Mouse (Mus musculus) neural tube, embryonic 14.5 days (tissue): ENCODE results near the gene Ubr3. TPM values are rescaled to one million over a fixed set of nuclear protein-coding genes. Genes with fewer than 3 reads are reported as not detected.

Source experiments
- ATAC-seq: fragments of 200-750 bp; cut with Nextera tagmentation; 2 replicates; pipeline ENCODE4 v1.8.0; 2017; ENCODE audit warnings: low read depth, mild to moderate bottlenecking, moderate TSS enrichment, moderate library complexity
- H3K27ac ChIP-seq: fragments of 300-500 bp; sonication (generic); 2 replicates; pipeline ENCODE4 v1.5.1; 2014; ENCODE audit warnings: low read depth, mild to moderate bottlenecking, control low read depth, low read length, moderate library complexity, mixed read lengths
- H3K27me3 ChIP-seq: fragments of 300-500 bp; sonication (generic); 2 replicates; pipeline ENCODE4 v1.6.1; 2014; ENCODE audit warnings: low read length; ENCODE audit not compliant: control insufficient read depth, insufficient read depth
- H3K36me3 ChIP-seq: fragments of 300-500 bp; sonication (generic); 2 replicates; pipeline ENCODE4 v1.6.1; 2014; ENCODE audit warnings: low read length, mixed read lengths; ENCODE audit not compliant: control insufficient read depth, insufficient read depth
- H3K4me1 ChIP-seq: fragments of 300-500 bp; sonication (generic); 2 replicates; pipeline ENCODE4 v1.6.1; 2014; ENCODE audit warnings: low read length; ENCODE audit not compliant: control insufficient read depth, insufficient read depth
- H3K4me2 ChIP-seq: fragments of 300-500 bp; sonication (generic); 2 replicates; pipeline ENCODE4 v1.6.1; 2014; ENCODE audit warnings: mild to moderate bottlenecking, low read depth, low read length, control low read depth
- H3K4me3 ChIP-seq: fragments of 300-500 bp; sonication (generic); 2 replicates; pipeline ENCODE4 v1.5.1; 2014; ENCODE audit warnings: low read depth, low read length, control low read depth, mixed read lengths
- H3K9ac ChIP-seq: fragments of 300-500 bp; sonication (generic); replicated peaks from 2 replicates; pipeline ENCODE4 v1.6.1; 2014; ENCODE audit warnings: low read depth, mild to moderate bottlenecking, control low read depth, low read length, mixed read lengths
- H3K9me3 ChIP-seq: fragments of 300-500 bp; sonication (generic); 2 replicates; pipeline ENCODE4 v1.6.1; 2016; ENCODE audit warnings: low read length; ENCODE audit not compliant: control insufficient read depth
- WGBS: fragments of 180-500 bp; shearing (Covaris S2); extraction: QIAGEN DNeasy Blood & Tissue Kit; methylation state at CpG from one replicate; pipeline ENCODE4 v1.1.7; 2014; 5-methylcytosine and 5-hydroxymethylcytosine counted together
- polyA plus RNA-seq: library from polyadenylated mRNA; unstranded; fragments of >200 nt; fragmentation: Nextera tagmentation; extraction: Ambion mirVana; gene quantifications from 2 replicates; pipeline ENCODE4 v1.2.1, GENCODE M21; 2014

Ubr3 gene
- polyA plus RNA-seq, 1 experiment from 2014 or later: 28.7 TPM

GRCm38 (mm10) chr2:70034895-70035294 lies 137.8 kb downstream of the Ubr3 start:
- no peak overlapping the region for H3K4me2 ChIP-seq
- no peak overlapping the region for H3K27ac ChIP-seq
- H3K36me3 ChIP-seq: no peaks in the 10 kb centered on the region
- WGBS: 29% methylated on average over 5 of the region's 5 CpGs
- H3K4me3 ChIP-seq: no peak overlapping the region
- ATAC-seq: peak; percentile 56
- H3K9ac ChIP-seq: no peak overlapping the region
- no peaks in the 10 kb centered on the region for H3K9me3 ChIP-seq
- H3K27me3 ChIP-seq: no peaks in the 10 kb centered on the region
- H3K4me1 ChIP-seq: peaks cover 8% of the 10 kb centered on the region; the same call in 1 of the 2 replicates

DNA sequence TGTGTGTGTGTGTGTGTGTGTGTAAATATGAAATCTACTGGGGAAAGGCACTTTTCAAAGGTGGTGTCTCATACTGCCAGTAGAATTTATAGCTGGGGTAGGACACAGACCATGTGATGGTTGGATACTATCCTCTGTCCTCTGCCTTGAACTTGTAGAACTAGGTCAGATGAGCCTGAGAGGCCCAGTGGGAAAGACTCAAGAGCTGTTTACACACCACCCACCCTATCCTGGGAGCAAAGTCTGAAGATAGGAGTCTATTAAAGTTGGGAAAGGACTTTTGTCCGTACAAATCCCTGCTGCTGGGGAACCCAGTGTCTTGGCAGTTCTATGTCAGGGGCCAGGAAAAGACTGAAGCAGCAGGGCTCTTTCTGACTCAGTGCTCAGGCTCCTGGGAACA lies 138.3 kb downstream of the Ubr3 start:
- Histone ChIP-seq H3K4me2 (no peak overlapping the region), H3K9me3 (no peaks in the 10 kb centered on the region), H3K36me3 (no peaks in the 10 kb centered on the region), H3K4me1 (peaks cover 8% of the 10 kb centered on the region; the same call in 1 of the 2 replicates), H3K27me3 (no peaks in the 10 kb centered on the region), H3K4me3 (no peak overlapping the region), H3K27ac (no peak overlapping the region), H3K9ac (no peak overlapping the region)
- ATAC-seq: no peak
- WGBS: 68% methylated on average over 1 of the region's 1 CpGs

- 76% methylated on average over 8 of the region's 8 CpGs for WGBS
- no peak for ATAC-seq
- no peak overlapping the region for H3K4me2 ChIP-seq
Observed at GRCm38 (mm10) chr2:70037221-70037620, 140.2 kb downstream of the Ubr3 start.

DNA sequence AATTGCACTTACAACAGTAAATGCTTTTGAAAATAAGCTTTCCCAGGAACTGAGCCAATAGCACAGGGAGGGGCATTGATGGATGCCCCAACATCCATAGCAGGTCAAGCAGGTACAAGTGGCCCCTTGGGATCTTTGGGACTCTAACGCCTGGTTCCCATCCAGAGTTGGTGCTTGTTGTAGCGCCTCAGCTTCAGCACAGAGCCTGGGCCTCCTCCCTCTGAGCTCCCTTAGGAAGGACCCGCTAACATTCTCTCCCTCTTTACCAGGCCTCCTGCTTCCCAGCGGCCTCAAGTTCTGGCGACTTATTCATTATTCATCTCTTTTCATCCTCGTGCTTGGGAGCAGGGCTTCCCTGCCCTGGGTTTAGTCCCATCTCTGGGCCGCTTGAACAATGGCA lies 141.7 kb downstream of the Ubr3 start, which contains the start of gene Myo3b:
Myo3b (plus strand) TSS at position 375 of the 400 bp plus-strand sequence.
- WGBS: 30% methylated on average over 7 of the region's 7 CpGs
- Histone ChIP-seq H3K27me3 (no peaks in the 10 kb centered on the region), H3K36me3 (no peaks in the 10 kb centered on the region), H3K9ac (no peak within 1 kb of the TSS), H3K27ac (no peak within 1 kb of the TSS), H3K4me2 (no peak within 1 kb of the TSS), H3K4me1 (peaks cover 8% of the 10 kb centered on the region; the same call in 1 of the 2 replicates), H3K9me3 (no peaks in the 10 kb centered on the region), H3K4me3 (no peak within 1 kb of the TSS)
- ATAC-seq: no peak

More at GRCm38 (mm10) chr2:70037221-70037620, 140.2 kb downstream of the Ubr3 start:
- Histone ChIP-seq H3K27ac (no peak overlapping the region), H3K9ac (no peak overlapping the region), H3K4me1 (peaks cover 8% of the 10 kb centered on the region; the same call in 1 of the 2 replicates), H3K27me3 (no peaks in the 10 kb centered on the region), H3K36me3 (no peaks in the 10 kb centered on the region), H3K9me3 (no peaks in the 10 kb centered on the region), H3K4me3 (no peak overlapping the region)

DNA sequence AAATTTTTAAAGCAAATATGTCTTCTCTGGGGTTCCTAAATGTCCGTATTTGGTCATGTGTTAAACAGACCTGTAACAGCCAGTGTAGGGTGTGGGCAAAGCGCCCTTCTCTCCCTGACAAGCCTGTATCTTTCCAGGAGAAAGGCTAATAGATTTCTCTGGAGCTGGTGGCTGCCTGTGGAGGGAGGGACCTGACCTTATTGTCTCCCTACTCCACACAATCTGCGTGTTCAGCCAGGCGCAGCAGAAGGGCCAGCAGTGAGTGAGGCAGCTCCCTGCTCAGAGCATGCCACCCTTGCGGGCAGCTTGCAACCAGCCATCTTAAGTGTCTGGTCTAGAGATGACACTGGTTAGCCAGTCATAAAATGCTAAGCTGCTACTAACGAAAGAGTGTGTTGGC lies 147.4 kb downstream of the Ubr3 start:
- H3K4me3 ChIP-seq: no peak overlapping the region
- no peak overlapping the region for H3K9ac ChIP-seq
- no peak overlapping the region for H3K4me2 ChIP-seq
- no peaks in the 10 kb centered on the region for H3K9me3 ChIP-seq
- 36% methylated on average over 6 of the region's 6 CpGs for WGBS
- H3K27me3 ChIP-seq: no peaks in the 10 kb centered on the region
- no peaks in the 10 kb centered on the region for H3K36me3 ChIP-seq
- H3K4me1 ChIP-seq: no peaks in the 10 kb centered on the region
- H3K27ac ChIP-seq: no peak overlapping the region
- peak; percentile 56; the same call in 1 of the 2 replicates for ATAC-seq

DNA sequence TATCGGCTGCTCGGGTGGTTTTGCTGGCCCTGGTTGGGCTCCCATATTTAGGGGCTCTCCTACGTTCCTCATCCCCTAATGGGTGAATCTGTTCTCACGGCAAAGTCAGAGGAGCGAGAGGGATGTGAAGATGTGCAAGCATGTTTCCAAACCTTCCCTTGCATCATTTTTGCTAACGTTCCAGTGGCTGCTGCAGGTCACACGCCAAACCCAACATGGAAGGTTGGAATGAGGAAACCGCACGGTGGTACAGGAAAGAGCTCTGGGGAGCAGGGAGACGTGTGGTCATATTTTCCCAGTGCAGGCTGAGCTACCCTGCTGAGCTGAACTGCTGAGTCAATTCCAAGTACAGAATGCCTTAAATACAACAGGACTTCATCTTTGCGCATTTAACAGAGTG lies 150.8 kb downstream of the Ubr3 start:
- WGBS: 89% methylated on average over 11 of the region's 11 CpGs
- no peak overlapping the region for H3K27ac ChIP-seq
- no peak overlapping the region for H3K4me3 ChIP-seq
- no peaks in the 10 kb centered on the region for H3K27me3 ChIP-seq
- no peaks in the 10 kb centered on the region for H3K9me3 ChIP-seq
- H3K36me3 ChIP-seq: no peaks in the 10 kb centered on the region
- no peaks in the 10 kb centered on the region for H3K4me1 ChIP-seq
- no peak for ATAC-seq
- no peak overlapping the region for H3K9ac ChIP-seq
- H3K4me2 ChIP-seq: no peak overlapping the region

DNA sequence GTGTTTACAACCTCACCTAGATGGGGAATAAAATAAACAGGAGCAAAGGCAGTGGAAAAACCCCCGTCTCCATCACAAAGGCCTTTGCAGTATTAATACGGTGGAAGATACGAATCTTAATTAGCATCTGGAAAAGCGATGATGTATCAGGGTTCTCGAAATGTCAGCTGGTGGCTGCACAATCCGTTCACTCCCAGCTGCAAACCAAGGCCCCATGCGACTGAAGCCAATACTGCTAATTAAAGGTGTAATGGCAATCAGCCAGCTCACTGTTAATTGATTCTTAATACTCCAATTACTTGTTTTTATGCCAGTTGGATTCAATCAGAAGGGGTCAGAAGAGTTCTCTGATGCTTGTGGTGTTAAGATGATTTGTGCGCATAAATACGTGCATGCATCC lies 156.8 kb downstream of the Ubr3 start:
- Histone ChIP-seq H3K9ac (no peak overlapping the region), H3K9me3 (no peaks in the 10 kb centered on the region), H3K36me3 (no peaks in the 10 kb centered on the region), H3K4me3 (no peak overlapping the region), H3K4me2 (no peak overlapping the region), H3K27me3 (no peaks in the 10 kb centered on the region), H3K27ac (peak overlapping the region; percentile 55; the same call in 1 of the 2 replicates), H3K4me1 (peaks cover 4% of the 10 kb centered on the region; the same call in 1 of the 2 replicates)
- ATAC-seq: no peak; the same call in 1 of the 2 replicates
- WGBS: 50% methylated on average over 9 of the region's 9 CpGs

GRCm38 (mm10) chr2:70058201-70058600 lies 161.2 kb downstream of the Ubr3 start:
- ATAC-seq: no peak
- H3K4me1 ChIP-seq: peaks cover 9% of the 10 kb centered on the region
- no peak overlapping the region for H3K4me2 ChIP-seq
- no peaks in the 10 kb centered on the region for H3K9me3 ChIP-seq
- WGBS: 94% methylated on average over 4 of the region's 4 CpGs
- H3K27ac ChIP-seq: no peak overlapping the region
- no peaks in the 10 kb centered on the region for H3K36me3 ChIP-seq
- H3K9ac ChIP-seq: no peak overlapping the region
- no peak overlapping the region for H3K4me3 ChIP-seq
- H3K27me3 ChIP-seq: no peaks in the 10 kb centered on the region

GRCm38 (mm10) chr2:70060359-70061345 lies 163.6 kb downstream of the Ubr3 start:
- H3K4me3 ChIP-seq: no peak overlapping the region
- H3K4me1 ChIP-seq: peaks cover 5% of the 10 kb centered on the region
- H3K9ac ChIP-seq: no peak overlapping the region
- H3K36me3 ChIP-seq: no peaks in the 10 kb centered on the region
- peak overlapping the region; percentile 55; the same call in 1 of the 2 replicates for H3K27ac ChIP-seq
- WGBS: 54% methylated on average over 11 of the region's 11 CpGs
- ATAC-seq: peak; percentile 63; the same call in 1 of the 2 replicates
- no peaks in the 10 kb centered on the region for H3K9me3 ChIP-seq
- H3K4me2 ChIP-seq: no peak overlapping the region
- no peaks in the 10 kb centered on the region for H3K27me3 ChIP-seq
